Mouse (Mus musculus) liver, adult 2 months (tissue): ENCODE results near the gene Mknk1. TPM values are rescaled to one million over a fixed set of nuclear protein-coding genes. Genes with fewer than 3 reads are reported as not detected.

Source experiments
- DNase-seq: peaks from one replicate; pipeline ENCODE4 v3.0.0-alpha.2; 2011; ENCODE audit warnings: low read depth, low spot score; ENCODE audit errors: extremely low read depth
- H3K27ac ChIP-seq: fragments of 200-500 bp; replicated peaks from 2 replicates; pipeline ENCODE4 v1.5.1; 2012; ENCODE audit warnings: low read depth, mild to moderate bottlenecking, control low read depth, inconsistent platforms, low read length; ENCODE audit not compliant: insufficient read depth
- H3K27me3 ChIP-seq: fragments of 200-500 bp; 2 replicates; pipeline ENCODE4 v1.6.1; 2012; ENCODE audit warnings: mild to moderate bottlenecking, moderate library complexity, low read length, inconsistent platforms; ENCODE audit not compliant: control insufficient read depth, insufficient read depth
- H3K36me3 ChIP-seq: fragments of 200-500 bp; 2 replicates; pipeline ENCODE4 v1.6.1; 2012; ENCODE audit warnings: low read length, inconsistent platforms; ENCODE audit not compliant: control insufficient read depth, insufficient read depth
- H3K4me1 ChIP-seq: fragments of 200-500 bp; 2 replicates; pipeline ENCODE4 v1.6.1; 2011; ENCODE audit warnings: low read length; ENCODE audit not compliant: control insufficient read depth, insufficient read depth
- H3K4me3 ChIP-seq: fragments of 200-500 bp; 2 replicates; pipeline ENCODE4 v1.5.1; 2011; ENCODE audit warnings: low read depth, mild to moderate bottlenecking, control low read depth, low read length, moderate library complexity; ENCODE audit not compliant: insufficient read depth
- H3K79me2 ChIP-seq: fragments of 200-500 bp; 2 replicates; pipeline ENCODE4 v1.6.1; 2012; ENCODE audit warnings: inconsistent platforms, mild to moderate bottlenecking, low read length, moderate library complexity; ENCODE audit not compliant: control insufficient read depth, insufficient read depth
- H3K9ac ChIP-seq: fragments of 200-500 bp; 2 replicates; pipeline ENCODE4 v1.6.1; 2012; ENCODE audit warnings: low read depth, mild to moderate bottlenecking, control low read depth, inconsistent platforms, low read length
- CTCF ChIP-seq: fragments of 200-500 bp; IDR thresholded peaks from 2 replicates; pipeline ENCODE4 v1.5.1; 2011; ENCODE audit warnings: low read depth, low read length, control low read depth
- POLR2A ChIP-seq: fragments of 200-500 bp; IDR thresholded peaks from 2 replicates; pipeline ENCODE4 v1.6.1; 2011; ENCODE audit warnings: low read length, control low read depth; ENCODE audit not compliant: insufficient read depth; ENCODE audit errors: extremely low read depth
- WGBS: fragments of 180-500 bp; shearing (Covaris S2); methylation state at CpG from one replicate; pipeline ENCODE4 v1.1.7; 2018; 5-methylcytosine and 5-hydroxymethylcytosine counted together
- polyA plus RNA-seq: library from polyadenylated mRNA; depleted of rRNA; stranded (reverse); fragments of >200 nt; gene quantifications from 2 replicates; pipeline ENCODE4 v1.2.3, GENCODE M21; 2012
- total RNA-seq: library from RNA; depleted of rRNA; stranded (reverse); fragments of >200 nt; gene quantifications from 2 replicates; pipeline ENCODE4 v1.2.3, GENCODE M21; 2014

The Mknk1 gene
- total and polyA plus RNA-seq, 2 experiments, result 14.0 to 22.7 TPM

DNA sequence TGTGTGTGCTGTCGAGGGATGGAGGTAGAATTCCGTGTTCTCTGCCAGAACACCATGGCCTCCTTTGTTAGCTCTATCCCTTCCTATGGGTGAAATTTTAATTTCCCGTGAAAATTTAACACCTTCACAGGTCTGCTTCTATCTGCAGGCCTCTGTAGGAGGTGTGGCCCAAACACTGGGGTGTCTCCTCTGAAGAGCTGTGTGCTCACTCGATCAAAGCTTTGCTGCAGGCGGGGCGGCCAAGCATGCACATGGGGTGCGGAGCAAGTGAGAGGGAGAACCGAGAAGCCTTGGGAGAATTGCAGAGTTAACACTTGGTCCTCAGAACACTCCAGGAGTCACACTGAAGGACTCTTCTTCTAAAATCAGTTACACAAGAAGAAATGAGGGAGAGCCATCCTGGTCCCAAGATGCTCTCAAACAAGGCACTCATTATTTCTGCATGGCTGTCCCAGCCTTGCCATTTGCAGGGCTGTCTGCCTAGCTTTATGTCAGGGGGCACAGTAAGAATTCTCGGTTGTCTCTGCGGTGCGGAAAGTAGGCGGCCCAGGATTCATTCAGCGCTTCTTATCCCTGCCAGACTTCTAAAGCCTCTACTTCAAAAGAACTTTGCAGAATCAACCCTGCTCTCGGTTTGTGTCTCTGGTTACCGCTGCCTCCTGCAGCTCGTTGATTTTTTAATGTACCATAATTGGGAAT, 30.7 kb downstream of the Mknk1 start:
- Histone ChIP-seq H3K27ac (no peak overlapping the region), H3K36me3 (peaks cover 39% of the 10 kb centered on the region), H3K9ac (no peak overlapping the region), H3K27me3 (no peaks in the 10 kb centered on the region), H3K79me2 (no peaks in the 10 kb centered on the region), H3K4me1 (no peaks in the 10 kb centered on the region), H3K4me3 (no peak overlapping the region)
- DNase-seq, result no peak
- TF ChIP-seq POLR2A (no peak), CTCF (no peak)
- WGBS, result 85% methylated on average over 16 of the region's 16 CpGs

DNA sequence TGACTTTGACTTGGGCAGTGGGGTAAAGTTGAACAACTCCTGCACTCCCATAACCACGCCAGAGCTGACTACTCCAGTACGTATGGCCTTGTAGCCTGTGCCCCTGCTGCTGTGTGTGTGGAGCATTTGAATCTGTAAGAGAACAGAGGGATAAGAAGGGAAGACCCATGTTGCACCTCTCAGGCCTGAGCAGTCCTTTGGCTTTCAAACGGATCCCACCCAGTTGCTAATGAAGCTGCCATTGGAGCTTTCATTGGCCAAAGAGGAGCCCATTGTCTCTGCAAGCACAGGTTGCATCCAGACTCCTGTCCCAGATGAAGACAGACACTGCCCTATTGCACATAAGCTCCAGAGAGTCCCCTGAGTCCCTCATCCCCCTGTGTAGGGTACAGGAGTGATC, 34.2 kb downstream of the Mknk1 start:
- WGBS, result 93% methylated on average over 3 of the region's 3 CpGs
- no peak overlapping the region for H3K27ac ChIP-seq
- no peak for DNase-seq
- no peaks in the 10 kb centered on the region for H3K4me1 ChIP-seq
- H3K27me3 ChIP-seq, result no peaks in the 10 kb centered on the region
- H3K4me3 ChIP-seq, result no peak overlapping the region
- TF ChIP-seq POLR2A, result no peak
- no peak for TF ChIP-seq CTCF
- no peaks in the 10 kb centered on the region for H3K79me2 ChIP-seq
- peaks cover 34% of the 10 kb centered on the region for H3K36me3 ChIP-seq
- no peak overlapping the region for H3K9ac ChIP-seq

DNA sequence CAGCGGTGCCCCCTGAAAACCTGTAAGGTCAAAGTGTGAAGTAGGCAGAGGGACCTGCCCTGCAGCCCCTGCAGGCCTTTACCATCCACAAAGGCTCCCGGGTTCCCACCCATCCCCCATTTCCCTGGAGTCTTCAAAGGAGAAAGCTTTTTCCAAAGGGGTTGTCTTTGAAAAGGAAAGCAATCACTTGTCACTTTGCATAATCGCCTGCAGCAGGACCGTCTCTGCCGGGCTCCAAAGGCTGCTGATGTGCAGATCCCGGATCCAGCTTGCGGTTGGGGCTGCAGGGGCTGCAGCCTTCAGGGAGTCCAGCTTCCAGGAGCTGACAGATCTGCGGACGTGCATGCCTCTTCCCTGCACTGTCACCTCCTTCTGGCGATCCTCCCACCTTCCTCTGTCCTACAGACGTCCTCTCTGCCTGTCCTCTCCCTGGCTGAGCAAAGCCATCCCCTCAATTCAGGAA, 39.2 kb downstream of the Mknk1 start:
- Histone ChIP-seq H3K27me3 (no peaks in the 10 kb centered on the region), H3K27ac (no peak overlapping the region), H3K36me3 (peaks cover 17% of the 10 kb centered on the region; the same call in 1 of the 2 replicates), H3K4me3 (no peak overlapping the region), H3K9ac (no peak overlapping the region), H3K4me1 (no peaks in the 10 kb centered on the region), H3K79me2 (no peaks in the 10 kb centered on the region)
- TF ChIP-seq POLR2A (no peak), CTCF (no peak)
- WGBS, result 56% methylated on average over 11 of the region's 11 CpGs
- no peak for DNase-seq

DNA sequence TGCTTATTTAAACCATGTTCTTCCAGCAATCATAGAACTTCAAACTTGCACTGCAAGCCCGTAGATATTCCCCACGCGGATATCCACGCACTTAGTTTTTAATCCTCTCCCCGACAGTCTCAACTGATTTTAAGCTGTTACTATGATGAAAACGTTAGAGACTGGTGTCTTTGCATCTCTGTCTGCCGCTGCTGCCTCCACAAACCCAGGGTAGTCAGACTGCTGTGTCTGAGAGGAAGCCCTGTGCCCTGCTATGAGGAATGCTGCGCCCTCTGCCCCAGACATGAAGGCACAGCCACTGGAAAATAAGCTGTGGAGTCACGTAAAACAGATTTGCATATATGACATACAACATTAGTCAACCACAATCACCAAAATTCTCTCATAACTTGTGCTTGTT, 39.8 kb downstream of the Mknk1 start:
- no peaks in the 10 kb centered on the region for H3K27me3 ChIP-seq
- TF ChIP-seq POLR2A, result no peak
- no peak for TF ChIP-seq CTCF
- 72% methylated on average over 9 of the region's 9 CpGs for WGBS

DNA sequence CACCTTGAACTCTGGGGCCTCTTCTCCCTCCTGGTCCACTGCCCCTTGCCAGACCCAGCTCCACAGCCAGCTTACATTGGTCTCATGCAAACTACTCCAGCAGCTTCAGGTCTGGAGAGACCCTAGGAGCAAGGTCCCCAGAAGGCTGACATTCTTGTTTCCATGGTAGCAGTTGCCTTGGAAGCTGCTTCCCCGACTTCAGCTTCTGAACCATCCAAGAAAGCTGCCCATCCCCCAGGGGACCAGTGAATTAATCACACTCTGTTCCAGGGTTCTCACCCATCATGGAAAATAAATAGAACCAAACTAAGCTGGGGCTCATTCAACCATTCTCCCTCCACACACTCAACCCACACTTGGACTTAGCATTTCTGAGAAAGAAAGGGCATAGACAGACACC, 42.2 kb downstream of the Mknk1 start:
- no peak for DNase-seq
- TF ChIP-seq POLR2A (no peak), CTCF (no peak)
- no peak overlapping the region for H3K27ac ChIP-seq
- no peak overlapping the region for H3K9ac ChIP-seq
- H3K36me3 ChIP-seq, result peaks cover 2% of the 10 kb centered on the region; the same call in 1 of the 2 replicates
- H3K27me3 ChIP-seq, result no peaks in the 10 kb centered on the region
- no peaks in the 10 kb centered on the region for H3K4me1 ChIP-seq
- WGBS, result 30% methylated on average over 1 of the region's 1 CpGs
- H3K79me2 ChIP-seq, result no peaks in the 10 kb centered on the region
- H3K4me3 ChIP-seq, result no peak overlapping the region

More for the DNA sequence above, 39.8 kb downstream of the Mknk1 start:
- no peak for DNase-seq
- no peaks in the 10 kb centered on the region for H3K4me1 ChIP-seq
- H3K9ac ChIP-seq, result no peak overlapping the region
- peaks cover 12% of the 10 kb centered on the region; the same call in 1 of the 2 replicates for H3K36me3 ChIP-seq
- H3K4me3 ChIP-seq, result no peak overlapping the region
- H3K27ac ChIP-seq, result no peak overlapping the region
- H3K79me2 ChIP-seq, result no peaks in the 10 kb centered on the region

DNA sequence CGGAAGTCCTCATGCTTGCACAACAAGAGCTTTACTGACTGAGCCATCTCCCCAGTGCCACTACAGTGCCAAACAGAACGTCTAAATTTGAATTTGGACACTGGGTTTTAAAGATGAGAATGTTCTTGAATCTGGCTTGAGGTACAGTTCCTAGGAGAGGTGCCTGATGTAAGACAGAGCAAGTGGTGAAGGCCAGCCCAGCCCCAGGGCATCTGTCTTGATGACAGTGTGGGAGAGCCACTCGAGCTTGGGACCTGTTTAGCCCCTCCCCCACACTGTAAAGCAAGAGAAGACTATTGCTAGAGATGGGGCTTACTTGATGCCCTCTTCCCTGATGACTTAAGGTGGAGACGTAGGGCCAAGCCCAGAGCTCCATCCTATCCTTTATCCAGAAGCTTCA, 43.2 kb downstream of the Mknk1 start:
- DNase-seq, result no peak
- no peaks in the 10 kb centered on the region for H3K27me3 ChIP-seq
- no peak overlapping the region for H3K4me3 ChIP-seq
- H3K27ac ChIP-seq, result no peak overlapping the region
- H3K79me2 ChIP-seq, result no peaks in the 10 kb centered on the region
- 39% methylated on average over 4 of the region's 4 CpGs for WGBS
- H3K36me3 ChIP-seq, result no peaks in the 10 kb centered on the region
- TF ChIP-seq CTCF, result no peak
- no peak for TF ChIP-seq POLR2A
- no peaks in the 10 kb centered on the region for H3K4me1 ChIP-seq
- no peak overlapping the region for H3K9ac ChIP-seq
